Mouse (Mus musculus): ENCODE measurements around the gene Akap13.

- TF ChIP-seq CTCF (IDR thresholded peaks at IDR 0.05; ENCODE audit: extremely low read depth, insufficient read depth, low read length), result no peak
- no peak for TF ChIP-seq POLR2A (IDR thresholded peaks at IDR 0.05; ENCODE audit: extremely low read depth, insufficient read depth, low read length)
Observed at GRCm38 (mm10) chr7:75713959-75714358, 258.6 kb downstream of the Akap13 start.

All from cortical plate, adult 2 months (tissue).